Mouse (Mus musculus): ENCODE data around the gene Hist1h4m. TPM values are rescaled to one million over a fixed set of nuclear protein-coding genes. Genes with fewer than 3 reads are reported as not detected.

Hist1h4m gene
- polyA plus RNA-seq, 1 experiment from 2014 or later: not detected

DNA sequence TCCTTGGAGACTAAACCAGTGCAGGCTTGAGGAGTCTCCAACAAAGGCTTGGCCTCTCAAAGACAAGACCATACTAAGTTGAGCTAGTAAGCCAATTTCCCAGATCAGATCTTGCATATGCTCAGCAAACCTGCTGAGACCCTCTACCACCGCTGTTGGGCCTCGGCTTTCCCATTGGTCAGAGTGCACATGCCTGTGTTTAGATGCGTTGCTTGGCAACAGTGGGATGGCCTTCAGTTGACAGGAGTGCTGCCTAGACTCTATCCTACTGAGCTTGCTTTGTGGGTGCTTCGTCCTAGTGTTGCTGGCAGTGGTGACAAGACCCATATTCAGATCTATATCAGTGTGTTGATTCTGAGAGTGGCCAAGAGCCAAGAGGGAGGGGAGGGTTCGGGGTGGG lies 50.1 kb downstream of the Hist1h4m start:
- no peaks in the 10 kb centered on the region for H3K27me3 ChIP-seq
- WGBS: 26% methylated on average over 5 of the region's 5 CpGs
- H3K27ac ChIP-seq: no peak overlapping the region
- no peaks in the 10 kb centered on the region for H3K36me3 ChIP-seq
- H3K4me1 ChIP-seq: no peaks in the 10 kb centered on the region
- no peak overlapping the region for H3K9ac ChIP-seq
- no peak overlapping the region for H3K4me3 ChIP-seq
- ATAC-seq (ENCODE audit: borderline replicate concordance, extremely low read depth, low FRiP score, low TSS enrichment): no peak
- H3K4me2 ChIP-seq: no peak overlapping the region
- no peaks in the 10 kb centered on the region for H3K9me3 ChIP-seq

Small RNAs within 50 kb of the gene (microRNA-seq; reads per million reads assigned to microRNA genes)
- not detected for gene Gm19658
- gene Gm44346: not detected
- gene Gm44466: not detected

Other genes starting within 250 kb of the Hist1h4m start
- not detected in 2 replicates for gene Olfr1364, start 230.0 kb upstream of the Hist1h4m start, polyA plus RNA-seq (2015; fragmentation: Nextera tagmentation; extraction: Ambion mirVana)
- gene Olfr1362, start 197.7 kb upstream of the Hist1h4m start, polyA plus RNA-seq (2015; fragmentation: Nextera tagmentation; extraction: Ambion mirVana): not detected in 2 replicates
- not detected in 2 replicates for gene Olfr11, start 169.2 kb upstream of the Hist1h4m start, polyA plus RNA-seq (2015; fragmentation: Nextera tagmentation; extraction: Ambion mirVana)
- not detected in 2 replicates for gene Olfr1361, start 148.4 kb upstream of the Hist1h4m start, polyA plus RNA-seq (2015; fragmentation: Nextera tagmentation; extraction: Ambion mirVana)
- not detected in 2 replicates for gene Olfr1360, start 134.3 kb upstream of the Hist1h4m start, polyA plus RNA-seq (2015; fragmentation: Nextera tagmentation; extraction: Ambion mirVana)
- gene Olfr1359, start 113.6 kb upstream of the Hist1h4m start, polyA plus RNA-seq (2015; fragmentation: Nextera tagmentation; extraction: Ambion mirVana): not detected in 2 replicates
- 2.0 and 3.0 TPM in 2 replicates for gene Hist1h2bl, start 95.6 kb upstream of the Hist1h4m start, polyA plus RNA-seq (2015; fragmentation: Nextera tagmentation; extraction: Ambion mirVana)
- gene Hist1h2ai, start 95.3 kb upstream of the Hist1h4m start, polyA plus RNA-seq (2015; fragmentation: Nextera tagmentation; extraction: Ambion mirVana): 25.5 and 29.4 TPM in 2 replicates
- gene Hist1h3h, start 94.1 kb upstream of the Hist1h4m start, polyA plus RNA-seq (2015; fragmentation: Nextera tagmentation; extraction: Ambion mirVana): 11.8 and 14.4 TPM in 2 replicates
- 4.5 and 5.5 TPM in 2 replicates for gene Hist1h2bm, start 89.7 kb upstream of the Hist1h4m start, polyA plus RNA-seq (2015; fragmentation: Nextera tagmentation; extraction: Ambion mirVana)
- gene Hist1h4j, start 76.7 kb upstream of the Hist1h4m start, polyA plus RNA-seq (2015; fragmentation: Nextera tagmentation; extraction: Ambion mirVana): 1.8 and 3.1 TPM in 2 replicates
- gene Hist1h4k, start 61.2 kb upstream of the Hist1h4m start, polyA plus RNA-seq (2015; fragmentation: Nextera tagmentation; extraction: Ambion mirVana): 3.1 and 6.3 TPM in 2 replicates
- 43.1 and 47.1 TPM in 2 replicates for gene Hist1h2ak, start 57.9 kb upstream of the Hist1h4m start, polyA plus RNA-seq (2015; fragmentation: Nextera tagmentation; extraction: Ambion mirVana)
- gene Hist1h2bn, start 57.6 kb upstream of the Hist1h4m start, polyA plus RNA-seq (2015; fragmentation: Nextera tagmentation; extraction: Ambion mirVana): 5.5 and 6.1 TPM in 2 replicates
- gene Hist1h1b, start 31.1 kb upstream of the Hist1h4m start, polyA plus RNA-seq (2015; fragmentation: Nextera tagmentation; extraction: Ambion mirVana): 41.4 and 42.0 TPM in 2 replicates
- gene Hist1h3i, start 28.4 kb upstream of the Hist1h4m start, polyA plus RNA-seq (2015; fragmentation: Nextera tagmentation; extraction: Ambion mirVana): 137 and 172 TPM in 2 replicates
- 10.7 and 22.4 TPM in 2 replicates for gene Hist1h2an, start 24.5 kb upstream of the Hist1h4m start, polyA plus RNA-seq (2015; fragmentation: Nextera tagmentation; extraction: Ambion mirVana)
- gene Hist1h2bp, start 24.3 kb upstream of the Hist1h4m start, polyA plus RNA-seq (2015; fragmentation: Nextera tagmentation; extraction: Ambion mirVana): 2.1 and 3.1 TPM in 2 replicates
- gene Hist1h2bq, start 1.5 kb upstream of the Hist1h4m start, polyA plus RNA-seq (2015; fragmentation: Nextera tagmentation; extraction: Ambion mirVana): 23.1 and 31.1 TPM in 2 replicates
- 1.7 TPM in 1 of 2 replicates, not detected in the other for gene Hist1h2ao, start 1.3 kb upstream of the Hist1h4m start, polyA plus RNA-seq (2015; fragmentation: Nextera tagmentation; extraction: Ambion mirVana)
- 19.5 and 22.5 TPM in 2 replicates for gene Hist1h4n, start 20.4 kb downstream of the Hist1h4m start, polyA plus RNA-seq (2015; fragmentation: Nextera tagmentation; extraction: Ambion mirVana)
- gene Hist1h2ap, start 21.8 kb downstream of the Hist1h4m start, polyA plus RNA-seq (2015; fragmentation: Nextera tagmentation; extraction: Ambion mirVana): 3,976 and 4,351 TPM in 2 replicates
- 26.7 and 30.8 TPM in 2 replicates for gene Hist1h2br, start 22.0 kb downstream of the Hist1h4m start, polyA plus RNA-seq (2015; fragmentation: Nextera tagmentation; extraction: Ambion mirVana)
- gene Zfp184, start 133.3 kb downstream of the Hist1h4m start, polyA plus RNA-seq (2015; fragmentation: Nextera tagmentation; extraction: Ambion mirVana): 11.6 and 13.3 TPM in 2 replicates
- 0.09 and 0.32 TPM in 2 replicates for gene Pom121l2, start 169.4 kb downstream of the Hist1h4m start, polyA plus RNA-seq (2015; fragmentation: Nextera tagmentation; extraction: Ambion mirVana)
- gene Prss16, start 198.0 kb downstream of the Hist1h4m start, polyA plus RNA-seq (2015; fragmentation: Nextera tagmentation; extraction: Ambion mirVana): 11.2 and 36.4 TPM in 2 replicates
- 8.1 and 8.2 TPM in 2 replicates for gene Hist1h2ah, start 223.8 kb downstream of the Hist1h4m start, polyA plus RNA-seq (2015; fragmentation: Nextera tagmentation; extraction: Ambion mirVana)
- 7.0 and 7.4 TPM in 2 replicates for gene Hist1h2bk, start 224.1 kb downstream of the Hist1h4m start, polyA plus RNA-seq (2015; fragmentation: Nextera tagmentation; extraction: Ambion mirVana)
- gene Hist1h4i, start 229.6 kb downstream of the Hist1h4m start, polyA plus RNA-seq (2015; fragmentation: Nextera tagmentation; extraction: Ambion mirVana): 27.2 and 29.1 TPM in 2 replicates
- 52.7 and 55.6 TPM in 2 replicates for gene Hist1h2ag, start 231.2 kb downstream of the Hist1h4m start, polyA plus RNA-seq (2015; fragmentation: Nextera tagmentation; extraction: Ambion mirVana)
- 15.7 and 16.0 TPM in 2 replicates for gene Hist1h2bj, start 231.5 kb downstream of the Hist1h4m start, polyA plus RNA-seq (2015; fragmentation: Nextera tagmentation; extraction: Ambion mirVana)